Mouse (Mus musculus) testis, adult 2 months (tissue): ENCODE measurements around the gene Upp2. TPM values are rescaled to one million over a fixed set of nuclear protein-coding genes. Genes with fewer than 3 reads are reported as not detected.
A peak's percentile ranks its signal among the peaks of the same experiment; 100 is the strongest.

Experiments used
- H3K27ac ChIP-seq: fragments of 200-500 bp; 2 replicates; pipeline ENCODE4 v1.5.1; 2012; ENCODE audit warnings: low read depth, low read length; ENCODE audit not compliant: control insufficient read depth, insufficient read depth
- H3K27me3 ChIP-seq: fragments of 200-500 bp; 2 replicates; pipeline ENCODE4 v1.6.1; 2012; ENCODE audit warnings: mild to moderate bottlenecking, low read length, moderate library complexity; ENCODE audit not compliant: control insufficient read depth, insufficient read depth
- H3K36me3 ChIP-seq: fragments of 200-500 bp; 2 replicates; pipeline ENCODE4 v1.6.1; 2012; ENCODE audit warnings: mild to moderate bottlenecking, low read length; ENCODE audit not compliant: control insufficient read depth, insufficient read depth
- H3K4me1 ChIP-seq: fragments of 200-500 bp; 2 replicates; pipeline ENCODE4 v1.6.1; 2012; ENCODE audit warnings: low read length; ENCODE audit not compliant: control insufficient read depth, insufficient read depth
- H3K4me3 ChIP-seq: fragments of 200-500 bp; 2 replicates; pipeline ENCODE4 v1.5.1; 2012; ENCODE audit warnings: low read depth, mild to moderate bottlenecking, low read length, moderate library complexity, mixed read lengths; ENCODE audit not compliant: control insufficient read depth
- CTCF ChIP-seq: fragments of 200-500 bp; IDR thresholded peaks from 2 replicates; pipeline ENCODE4 v1.5.1; 2012; ENCODE audit warnings: low read depth, mild to moderate bottlenecking, inconsistent platforms, low read length, moderate library complexity; ENCODE audit not compliant: control insufficient read depth, insufficient read depth, insufficient replicate concordance
- POLR2A ChIP-seq: fragments of 200-500 bp; IDR thresholded peaks from 2 replicates; pipeline ENCODE4 v1.6.1; 2012; ENCODE audit warnings: low read depth, mild to moderate bottlenecking, inconsistent platforms, low read length, moderate library complexity; ENCODE audit not compliant: control insufficient read depth
- polyA plus RNA-seq: library from polyadenylated mRNA; depleted of rRNA; stranded (reverse); fragments of >200 nt; gene quantifications from 2 replicates; pipeline ENCODE4 v1.2.3, GENCODE M21; 2012

Upp2 gene
- polyA plus RNA-seq, 1 experiment, result 7.0 TPM

DNA sequence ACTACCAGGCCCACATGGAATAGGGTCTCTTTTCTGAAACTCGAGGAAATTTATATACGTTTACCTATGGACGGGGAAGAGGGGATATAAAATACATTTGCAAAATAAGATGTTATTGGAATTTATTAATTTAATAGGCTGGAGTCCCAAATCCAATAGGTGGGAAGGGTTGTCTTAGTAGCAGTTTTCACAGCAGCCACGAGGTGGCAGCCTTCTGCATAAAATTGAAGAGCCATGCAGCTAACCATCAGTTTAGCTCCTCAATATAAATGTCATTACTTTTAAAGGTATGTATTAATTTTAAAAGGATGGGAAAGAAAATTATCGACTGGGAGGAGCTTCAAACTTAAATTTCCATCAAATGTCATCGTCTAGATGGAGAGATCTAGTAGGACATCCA, 113.7 kb downstream of the Upp2 start:
- Histone ChIP-seq H3K27ac (no peak overlapping the region), H3K27me3 (no peaks in the 10 kb centered on the region), H3K4me1 (no peaks in the 10 kb centered on the region; the same call in 1 of the 2 replicates), H3K36me3 (no peaks in the 10 kb centered on the region), H3K4me3 (no peak overlapping the region)
- TF ChIP-seq POLR2A, result no peak

- no peaks in the 10 kb centered on the region; the same call in 1 of the 2 replicates for H3K4me1 ChIP-seq
- no peak overlapping the region for H3K27ac ChIP-seq
- peak overlapping the region; percentile 55 for H3K4me3 ChIP-seq
- TF ChIP-seq POLR2A (no peak), CTCF (no peak)
- H3K27me3 ChIP-seq, result no peaks in the 10 kb centered on the region
- H3K36me3 ChIP-seq, result no peaks in the 10 kb centered on the region
These were observed 114.3 kb downstream of the Upp2 start for GRCm38 (mm10) chr2:58681394-58681793.

DNA sequence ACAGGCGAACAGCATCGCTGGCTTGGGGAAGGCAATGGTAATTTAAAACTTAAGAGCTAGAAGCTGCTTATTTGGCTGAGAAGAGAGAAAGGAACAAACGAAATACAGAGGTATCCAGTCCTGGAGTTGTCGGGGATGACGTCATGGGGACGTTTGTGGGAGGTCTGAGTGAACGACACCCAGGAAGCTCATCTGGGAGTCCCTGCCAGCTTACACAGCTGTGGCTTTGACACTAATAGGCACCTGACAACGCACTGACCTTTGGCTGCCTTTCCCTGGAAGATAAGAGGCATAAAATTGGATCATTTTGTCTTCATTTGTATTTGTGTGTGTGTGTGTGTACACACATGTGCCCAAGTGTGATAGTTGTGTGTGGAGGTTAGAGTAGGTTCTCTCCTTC, 130.4 kb downstream of the Upp2 start:
- H3K27ac ChIP-seq, result no peak overlapping the region
- no peaks in the 10 kb centered on the region for H3K4me1 ChIP-seq
- H3K27me3 ChIP-seq, result no peaks in the 10 kb centered on the region
- no peaks in the 10 kb centered on the region for H3K36me3 ChIP-seq
- no peak overlapping the region for H3K4me3 ChIP-seq
- TF ChIP-seq POLR2A (no peak), CTCF (no peak)

DNA sequence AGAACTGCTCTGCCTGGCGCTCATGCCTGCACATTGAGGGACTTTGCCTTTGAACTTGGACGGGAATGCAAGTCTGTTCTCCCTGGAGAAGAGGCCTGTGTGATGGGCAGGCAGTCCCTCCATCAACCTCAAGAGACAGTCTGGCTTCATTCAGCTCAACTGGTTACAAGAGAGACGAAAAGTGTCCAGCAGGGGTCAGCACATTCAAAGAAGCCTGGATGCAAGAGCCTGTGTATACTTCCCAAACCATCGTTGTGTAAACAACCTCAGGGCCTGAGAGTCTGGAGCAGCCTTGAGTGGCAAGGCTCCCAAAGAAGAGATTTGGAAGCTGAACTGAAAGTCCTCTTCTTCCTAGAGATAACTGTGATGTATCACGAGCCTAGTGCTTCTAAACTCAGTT, 132.8 kb downstream of the Upp2 start:
- no peaks in the 10 kb centered on the region for H3K27me3 ChIP-seq
- H3K27ac ChIP-seq, result no peak overlapping the region
- peak; percentile 19; the same call in 1 of the 2 replicates for TF ChIP-seq CTCF
- no peak for TF ChIP-seq POLR2A
- H3K36me3 ChIP-seq, result no peaks in the 10 kb centered on the region
- no peaks in the 10 kb centered on the region for H3K4me1 ChIP-seq
- H3K4me3 ChIP-seq, result no peak overlapping the region

DNA sequence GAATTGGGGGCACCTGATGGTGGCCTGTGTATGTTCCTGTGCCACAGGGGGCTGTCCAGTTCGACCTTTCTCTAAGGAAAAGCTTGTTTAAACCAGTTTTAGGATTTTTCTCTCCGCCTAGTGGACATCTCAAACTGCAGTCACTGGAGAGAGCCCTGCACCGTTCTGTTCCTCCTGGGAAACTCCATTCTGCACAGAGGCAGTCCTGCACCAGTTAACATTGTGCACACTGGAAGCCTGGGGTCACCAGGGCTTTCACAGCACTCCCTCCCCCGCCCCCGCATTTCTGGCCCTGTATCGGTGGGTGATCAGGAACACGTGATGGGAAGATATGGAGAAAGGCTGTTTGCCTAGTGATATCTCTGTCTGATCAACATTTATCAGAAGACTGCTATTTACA, 133.3 kb downstream of the Upp2 start:
- no peaks in the 10 kb centered on the region for H3K36me3 ChIP-seq
- TF ChIP-seq CTCF, result no peak
- H3K27ac ChIP-seq, result no peak overlapping the region
- H3K4me3 ChIP-seq, result no peak overlapping the region
- H3K4me1 ChIP-seq, result no peaks in the 10 kb centered on the region
- H3K27me3 ChIP-seq, result no peaks in the 10 kb centered on the region

DNA sequence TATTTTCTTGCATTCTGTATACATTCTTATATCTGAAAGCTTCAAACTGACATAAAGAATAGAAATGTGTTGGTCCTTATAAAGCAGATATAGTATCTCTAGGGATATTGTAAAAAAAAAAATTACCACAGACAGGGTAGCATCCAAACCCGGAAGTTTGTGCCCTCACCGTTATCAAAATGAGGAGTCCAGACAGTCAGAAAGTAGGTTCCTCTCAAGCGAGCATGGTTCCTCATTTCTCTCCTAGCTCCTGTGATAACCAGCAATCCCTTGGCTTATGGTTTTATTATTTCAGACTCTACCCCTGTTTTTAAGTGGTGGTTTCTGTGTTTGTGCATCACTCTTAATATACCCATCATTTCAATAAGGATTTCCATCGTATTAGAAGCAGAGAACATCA, 134.5 kb downstream of the Upp2 start:
- Histone ChIP-seq H3K4me3 (no peak overlapping the region), H3K27me3 (no peaks in the 10 kb centered on the region)
- TF ChIP-seq CTCF (no peak), POLR2A (no peak)

GRCm38 (mm10) chr2:58703226-58703625, 136.1 kb downstream of the Upp2 start:
- Histone ChIP-seq H3K27me3 (no peaks in the 10 kb centered on the region), H3K4me3 (no peak overlapping the region)
- TF ChIP-seq POLR2A (no peak), CTCF (no peak)

More for the DNA sequence above, 134.5 kb downstream of the Upp2 start:
- Histone ChIP-seq H3K36me3 (no peaks in the 10 kb centered on the region), H3K4me1 (no peaks in the 10 kb centered on the region), H3K27ac (no peak overlapping the region)

GRCm38 (mm10) chr2:58703646-58704045, 136.5 kb downstream of the Upp2 start:
- Histone ChIP-seq H3K27me3 (no peaks in the 10 kb centered on the region), H3K36me3 (no peaks in the 10 kb centered on the region), H3K4me3 (no peak overlapping the region), H3K27ac (no peak overlapping the region), H3K4me1 (no peaks in the 10 kb centered on the region)
- TF ChIP-seq POLR2A, result no peak
- no peak for TF ChIP-seq CTCF

More at GRCm38 (mm10) chr2:58703226-58703625, 136.1 kb downstream of the Upp2 start:
- Histone ChIP-seq H3K4me1 (no peaks in the 10 kb centered on the region), H3K36me3 (no peaks in the 10 kb centered on the region), H3K27ac (no peak overlapping the region)
